Mouse (Mus musculus) neural tube, embryonic 10.5 days (tissue): ENCODE measurements around the gene Acp2.
"Not testable (repeated sequence)": the region's sequence is repeated elsewhere in the genome, so short reads cannot be mapped to it uniquely, and the experiment has no call there.

Source experiments
- DNase-seq: peaks from one replicate; pipeline ENCODE4 v3.0.0-alpha.2; 2017; ENCODE audit warnings: low spot score; ENCODE audit errors: extremely low spot score

The Acp2 gene

GRCm38 (mm10) chr2:91194624-91195332, 7.9 kb upstream of the Acp2 start:
- peak; percentile 71 for DNase-seq

GRCm38 (mm10) chr2:91196577-91197001, 6.1 kb upstream of the Acp2 start:
- DNase-seq: no peak

- DNase-seq: no peak
These were observed 3.8 kb upstream of the Acp2 start for GRCm38 (mm10) chr2:91198888-91199287.

DNA sequence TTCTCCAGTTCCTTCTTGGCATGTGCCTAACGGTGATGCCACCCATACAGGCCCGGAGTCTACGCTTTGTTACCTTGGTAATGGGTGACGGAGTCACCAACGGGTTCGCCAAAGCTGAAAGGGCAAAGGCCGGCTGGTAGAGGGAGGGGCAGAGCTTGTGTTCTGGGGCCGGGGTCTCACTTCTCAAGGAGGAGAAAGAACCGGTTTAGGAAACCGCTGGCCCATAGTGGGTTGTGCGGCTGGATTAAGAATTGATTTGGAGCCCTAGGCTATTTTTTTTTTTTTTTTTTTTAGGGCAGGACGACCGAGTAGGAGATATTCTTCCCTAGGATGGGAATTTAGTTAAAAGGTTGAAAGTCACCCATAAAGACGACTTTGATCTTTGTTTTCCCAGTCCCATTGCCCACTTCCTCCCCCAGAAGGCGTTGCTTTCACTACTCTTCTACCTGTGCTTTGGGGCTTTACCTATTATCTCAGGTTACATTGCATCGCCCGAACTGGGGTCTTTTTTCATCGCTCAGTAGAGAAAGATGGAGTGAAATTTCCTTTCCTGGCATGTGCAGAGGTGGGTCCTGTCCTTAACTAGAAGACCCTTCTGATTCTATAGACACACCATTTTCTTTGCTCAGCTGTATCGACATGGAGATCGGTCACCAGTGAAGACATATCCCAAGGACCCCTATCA, 429 bp downstream of the Acp2 start:
- DNase-seq: no peak

DNA sequence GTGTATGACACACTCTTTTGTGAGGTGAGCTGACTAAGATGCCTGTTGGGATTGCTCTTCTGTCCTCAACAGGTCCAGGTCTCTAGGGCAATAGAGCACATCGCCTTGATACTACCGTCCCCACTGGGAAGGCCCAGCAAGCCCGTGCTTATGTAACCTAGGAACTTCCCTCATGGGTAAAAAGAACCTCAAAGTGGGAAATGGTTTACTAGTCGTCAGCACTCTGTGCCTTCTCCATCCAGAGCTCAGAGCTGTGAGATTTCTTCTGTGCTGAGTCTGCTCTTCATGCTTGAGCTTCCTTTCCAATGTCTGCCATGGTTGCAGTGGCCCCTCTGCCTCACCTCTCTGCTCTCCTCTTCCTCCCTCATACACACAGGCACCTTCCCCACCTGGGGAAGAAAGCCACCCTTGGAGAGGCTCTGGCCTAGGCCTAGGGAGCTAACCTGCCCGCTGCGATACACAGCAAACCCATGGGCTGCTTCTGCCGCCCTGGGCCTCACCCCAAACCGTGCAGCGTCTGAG, 3.6 kb downstream of the Acp2 start:
- no peak for DNase-seq

DNA sequence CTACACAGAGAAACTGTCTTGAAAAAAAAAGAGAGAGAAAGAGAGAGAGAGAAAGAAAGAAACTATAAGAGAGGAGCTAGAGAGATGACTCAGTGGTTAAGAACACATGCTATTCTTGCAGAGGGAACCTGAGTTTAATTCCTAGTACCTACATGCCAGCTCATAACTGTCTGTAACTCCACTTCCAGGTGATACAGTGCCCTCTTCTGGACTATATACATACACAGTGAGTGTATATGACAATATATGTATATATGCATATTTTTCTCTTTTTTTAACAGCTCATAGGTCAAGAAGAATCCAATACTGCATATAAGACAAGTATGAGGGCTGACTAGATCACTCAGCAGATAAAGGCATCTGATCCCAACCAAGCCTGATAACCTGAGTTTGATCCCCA, 10.6 kb downstream of the Acp2 start:
- DNase-seq: no peak

DNA sequence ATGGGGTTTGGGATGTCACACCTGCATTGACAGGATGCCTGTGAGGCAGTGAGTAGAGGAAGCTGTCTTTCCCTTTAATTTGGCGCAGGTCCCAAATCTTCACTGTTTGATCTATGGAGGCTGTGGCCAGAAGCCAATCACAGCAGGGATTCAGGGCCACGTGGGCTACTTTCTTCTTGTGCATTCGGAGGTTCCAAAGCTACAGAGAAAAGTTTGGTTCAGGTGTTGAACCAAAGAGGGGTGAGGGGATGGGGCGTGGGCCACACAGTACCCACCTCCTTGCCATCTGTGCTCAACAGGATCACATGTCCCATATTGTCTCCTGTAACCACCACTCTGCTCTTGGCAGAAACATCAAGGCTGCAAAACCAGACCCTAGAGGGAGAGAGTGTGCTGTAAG, 14.3 kb downstream of the Acp2 start:
- DNase-seq: no peak

DNA sequence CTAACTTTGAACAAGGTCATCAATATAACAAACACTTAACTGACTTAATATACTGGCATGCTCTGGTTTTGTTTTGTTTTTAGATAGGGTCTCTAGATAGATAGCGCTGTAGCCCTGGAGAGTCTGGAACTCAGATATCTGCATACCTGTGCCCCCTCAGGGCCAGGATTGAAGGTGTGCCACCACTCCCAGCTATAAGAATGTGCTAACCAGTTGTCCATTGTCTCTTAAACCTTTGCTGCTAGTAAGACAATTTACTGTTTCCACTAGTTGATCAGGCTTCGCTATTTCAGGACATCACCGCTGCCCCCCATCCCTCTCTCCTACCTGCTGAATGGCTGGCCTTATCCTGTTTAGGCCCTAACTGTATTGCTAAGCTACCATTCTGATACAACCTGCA, 17.8 kb downstream of the Acp2 start:
- no peak for DNase-seq

GRCm38 (mm10) chr2:91223614-91224013, 20.9 kb downstream of the Acp2 start:
- no peak for DNase-seq

DNA sequence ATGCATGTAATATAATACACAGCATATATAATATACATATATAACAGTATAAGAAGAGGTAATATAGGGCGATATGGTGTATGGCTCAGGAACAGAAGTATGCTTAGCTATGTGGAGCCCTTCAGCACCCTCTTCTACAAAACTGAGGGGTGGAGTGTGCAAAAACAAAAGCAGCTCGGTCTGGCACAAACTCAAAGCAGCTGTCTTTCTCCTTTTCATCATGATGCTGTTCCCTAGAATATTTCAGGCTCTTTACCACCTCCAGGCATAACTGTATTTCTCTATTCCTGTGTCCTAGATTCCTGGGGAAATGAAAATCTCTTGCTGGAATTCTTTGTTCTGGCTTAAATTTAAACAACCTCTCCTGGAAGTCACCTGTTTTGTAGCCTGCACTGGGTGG, 27.1 kb downstream of the Acp2 start:
- DNase-seq: no peak

- DNase-seq: peak; percentile 98
These were observed 34.2 kb downstream of the Acp2 start, which contains the start of gene Ddb2 for GRCm38 (mm10) chr2:91236601-91237510. Ddb2 (minus strand) TSS chr2:91236982.

GRCm38 (mm10) chr2:91237511-91238080, 34.9 kb downstream of the Acp2 start:
- DNase-seq: not testable (repeated sequence)

DNA sequence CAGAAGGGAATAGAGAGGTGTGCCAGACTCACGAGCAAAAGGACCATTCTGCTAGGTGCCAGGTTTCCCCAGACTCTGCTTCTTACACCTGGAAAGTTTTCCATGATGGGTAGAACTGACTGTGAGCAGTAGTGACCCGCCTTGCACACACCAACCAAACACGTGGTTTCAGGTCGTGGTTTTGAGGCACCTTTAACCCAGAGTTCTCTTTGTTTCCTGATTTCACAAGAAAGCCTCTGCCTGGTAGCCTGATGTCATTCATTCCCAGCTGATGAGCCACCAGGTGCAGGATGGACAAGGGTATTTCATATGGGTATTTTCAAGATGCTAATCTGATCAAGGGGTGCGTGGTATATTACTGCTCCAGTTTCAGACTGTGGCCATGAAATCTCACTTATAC, 39.9 kb downstream of the Acp2 start:
- DNase-seq: no peak

- DNase-seq: no peak
These were observed 40.7 kb downstream of the Acp2 start for GRCm38 (mm10) chr2:91243416-91243815.

DNA sequence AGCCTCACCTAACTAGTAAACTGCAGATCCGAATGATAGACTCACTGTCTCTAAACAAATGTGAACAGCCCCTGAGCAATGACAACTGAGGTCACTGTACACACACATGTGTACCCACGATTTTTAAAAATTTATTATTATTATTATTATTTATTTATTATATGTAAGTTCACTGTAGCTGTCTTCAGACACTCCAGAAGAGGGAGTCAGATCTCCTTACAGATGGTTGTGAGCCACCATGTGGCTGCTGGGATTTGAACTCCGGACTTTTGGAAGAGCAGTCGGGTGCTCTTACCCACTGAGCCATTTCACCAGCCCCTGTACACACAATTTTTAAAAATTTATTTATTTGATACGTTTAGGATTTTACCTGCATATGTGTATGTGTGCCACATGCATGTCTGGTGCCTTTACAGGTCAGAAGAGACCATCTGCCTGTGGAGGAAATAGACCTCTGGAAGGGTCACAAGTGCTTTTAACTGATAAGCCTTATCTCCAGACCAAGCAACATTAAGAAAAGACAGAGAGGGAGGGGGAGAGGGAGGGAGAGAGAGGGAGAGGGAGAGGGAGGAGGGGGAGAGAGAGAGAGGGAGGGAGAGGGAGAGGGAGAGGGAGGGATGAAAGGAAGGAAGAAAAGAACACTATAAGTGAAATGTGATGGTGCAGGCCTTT, 42.0 kb downstream of the Acp2 start:
- DNase-seq: no peak

DNA sequence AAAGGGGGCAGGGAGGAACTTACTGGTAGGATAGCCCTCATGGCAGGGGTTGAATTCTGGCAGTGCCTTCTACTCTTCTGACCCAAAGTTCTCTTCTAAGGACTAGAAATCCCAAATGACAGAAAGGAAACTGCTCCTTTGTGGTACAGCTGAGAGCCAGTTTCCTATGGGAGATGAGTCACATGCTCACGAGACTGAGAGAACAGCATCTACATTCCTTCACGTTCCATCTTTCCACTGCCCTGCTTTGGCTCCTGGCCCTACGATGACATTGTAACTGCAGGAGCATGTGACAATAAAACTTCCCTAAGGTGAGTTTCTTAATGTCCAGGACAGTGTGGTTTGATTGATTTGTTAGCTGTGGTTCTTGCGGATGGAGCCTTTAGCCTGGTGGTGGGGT, 45.7 kb downstream of the Acp2 start:
- DNase-seq: no peak

- no peak for DNase-seq
These were observed 49.3 kb downstream of the Acp2 start for GRCm38 (mm10) chr2:91252001-91252400.

- no peak for DNase-seq
These were observed 49.8 kb downstream of the Acp2 start for GRCm38 (mm10) chr2:91252512-91252911.

GRCm38 (mm10) chr2:91254725-91255380, 52.2 kb downstream of the Acp2 start:
- DNase-seq: no peak

- DNase-seq: peak; percentile 52
These were observed 53.0 kb downstream of the Acp2 start, which contains the start of gene Pacsin3 for GRCm38 (mm10) chr2:91255661-91256150. Pacsin3 (plus strand) TSS chr2:91255954.
